Mouse (Mus musculus): ENCODE results near the gene Prkcg. TPM values are rescaled to one million over a fixed set of nuclear protein-coding genes. Genes with fewer than 3 reads are reported as not detected.
"Not testable (repeated sequence)": the region's sequence is repeated elsewhere in the genome, so short reads cannot be mapped to it uniquely, and the experiment has no call there.

The Prkcg gene
- total RNA-seq, 2 experiments from 2014 or later: not detected

DNA sequence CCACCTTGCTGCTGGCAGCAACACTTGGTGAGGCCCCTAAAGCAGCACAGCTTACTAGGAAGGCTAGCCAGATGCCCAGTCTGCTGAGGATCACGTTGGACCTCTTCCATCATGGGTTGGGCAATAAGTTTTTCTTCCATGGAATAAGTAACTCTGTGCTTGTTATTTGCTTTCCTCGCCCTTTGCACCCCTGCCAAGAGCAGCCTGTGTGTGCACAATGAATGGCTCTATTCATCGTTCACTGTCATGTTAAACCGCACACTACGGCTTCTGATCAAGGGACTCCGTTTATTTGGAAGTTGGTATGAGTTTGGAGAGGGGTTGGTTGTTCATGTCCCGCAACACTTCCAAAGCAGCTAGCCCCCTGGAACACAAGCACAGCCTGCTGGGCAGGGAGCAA is 1.8 kb upstream of the Prkcg start:
- no peak for ATAC-seq (replicated peaks; ENCODE audit: poor library complexity, severe bottlenecking)

GRCm38 (mm10) chr7:3290257-3291033 is 1.5 kb downstream of the Prkcg start:
- ATAC-seq (replicated peaks; ENCODE audit: poor library complexity, severe bottlenecking): peak; percentile 77

DNA sequence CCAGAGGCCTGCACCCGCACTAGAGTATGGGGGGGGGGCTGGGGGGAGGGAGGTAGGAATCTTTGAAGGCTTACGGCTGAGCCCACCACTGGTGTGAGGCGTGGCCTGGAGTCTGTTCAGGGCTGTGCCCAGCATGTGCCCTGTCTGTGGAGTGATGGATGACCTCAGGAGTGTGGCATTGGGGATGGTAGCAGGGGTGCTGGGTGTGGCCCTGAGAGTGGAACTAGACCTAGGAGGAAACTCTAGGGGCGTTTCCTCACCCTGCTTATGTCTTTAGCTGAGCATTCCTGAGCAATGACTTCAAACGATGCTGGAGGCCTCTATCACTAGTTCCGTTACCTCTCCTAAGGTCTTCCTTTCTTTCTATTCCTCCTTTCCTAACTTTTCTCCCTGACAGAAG is 2.2 kb downstream of the Prkcg start:
- peak; percentile 11 for ATAC-seq (replicated peaks; ENCODE audit: poor library complexity, severe bottlenecking)

- no peak for ATAC-seq (replicated peaks; ENCODE audit: poor library complexity, severe bottlenecking)
Observed at GRCm38 (mm10) chr7:3291764-3292163, 2.8 kb downstream of the Prkcg start.

DNA sequence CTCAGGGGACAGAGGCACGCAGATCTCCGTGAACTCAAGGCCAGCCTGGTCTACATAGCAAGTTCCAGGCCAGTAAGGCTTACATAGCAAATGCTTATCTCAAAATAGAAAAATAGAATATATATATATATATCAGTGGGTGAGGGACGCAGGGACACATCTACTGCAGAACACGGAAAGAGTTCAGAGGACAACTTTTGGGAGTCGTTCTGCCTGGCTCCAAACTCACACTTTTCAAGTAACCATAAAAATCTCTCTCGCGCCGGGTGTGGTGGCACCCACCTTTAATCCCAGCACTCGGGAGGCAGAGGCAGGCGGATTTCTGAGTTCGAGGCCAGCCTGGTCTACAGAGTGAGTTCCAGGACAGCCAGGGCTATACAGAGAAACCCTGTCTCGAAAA is 3.3 kb downstream of the Prkcg start:
- not testable (repeated sequence) for ATAC-seq (replicated peaks; ENCODE audit: poor library complexity, severe bottlenecking)

DNA sequence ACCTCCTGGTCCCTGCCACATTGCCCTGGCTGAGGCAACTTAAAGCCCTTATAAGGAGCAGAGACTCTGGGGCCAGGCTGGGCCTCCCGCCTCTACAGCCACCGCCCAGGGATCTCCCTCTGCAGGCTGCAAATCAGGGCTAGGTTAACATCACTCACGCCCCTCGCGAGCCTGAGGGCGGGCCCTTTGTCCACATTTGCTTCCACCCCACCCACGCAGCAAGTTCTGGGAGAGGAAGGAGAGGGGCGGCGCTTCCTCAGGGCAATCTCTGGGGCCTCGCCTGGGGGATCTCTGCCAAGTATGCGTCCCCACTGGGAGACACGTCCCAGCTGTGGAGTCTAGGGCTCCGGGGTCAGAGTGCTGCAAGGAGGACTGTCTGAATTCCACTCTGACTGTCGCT is 3.8 kb downstream of the Prkcg start:
- ATAC-seq (replicated peaks; ENCODE audit: poor library complexity, severe bottlenecking): peak; percentile 58

GRCm38 (mm10) chr7:3294794-3295193 is 5.8 kb downstream of the Prkcg start:
- ATAC-seq (replicated peaks; ENCODE audit: poor library complexity, severe bottlenecking): no peak

DNA sequence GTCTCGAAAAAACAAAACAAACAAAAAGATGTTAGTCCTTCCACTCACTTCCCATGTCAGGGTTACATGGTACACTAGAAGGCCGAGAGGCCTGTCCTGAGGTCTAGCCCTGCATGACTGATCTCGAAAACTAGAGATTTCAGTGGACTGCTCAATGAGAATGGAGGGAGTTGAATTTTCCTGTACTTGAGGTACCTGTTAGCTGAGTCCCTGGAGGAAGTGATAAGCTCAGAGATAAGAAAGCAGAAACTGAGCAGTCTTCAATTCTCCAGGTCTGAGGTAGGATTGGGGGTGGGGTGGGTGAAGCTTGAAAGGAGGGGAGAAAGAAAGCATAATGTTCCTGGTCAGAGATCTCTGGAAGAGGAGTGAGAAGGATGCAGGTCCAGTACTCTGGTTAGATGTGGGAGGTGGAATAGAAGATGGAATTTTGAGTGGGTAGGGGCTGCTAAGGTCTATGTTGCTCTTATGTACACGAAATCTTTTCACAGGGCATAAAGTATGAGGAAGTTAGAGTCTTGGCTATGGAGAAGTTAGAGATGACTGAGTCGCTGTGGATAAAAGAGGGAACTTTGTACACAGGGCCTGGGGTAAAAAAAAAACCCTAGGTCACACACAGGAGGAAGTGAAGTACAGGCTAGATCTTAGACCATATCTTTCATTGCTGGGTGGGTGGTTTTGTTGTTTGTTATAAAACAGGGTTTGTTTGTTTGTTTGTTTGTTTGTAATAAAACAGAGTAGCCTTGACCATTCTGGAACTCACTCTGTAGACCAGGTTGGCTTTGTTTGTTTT is 6.5 kb downstream of the Prkcg start:
- ATAC-seq (replicated peaks; ENCODE audit: poor library complexity, severe bottlenecking): peak; percentile 67

DNA sequence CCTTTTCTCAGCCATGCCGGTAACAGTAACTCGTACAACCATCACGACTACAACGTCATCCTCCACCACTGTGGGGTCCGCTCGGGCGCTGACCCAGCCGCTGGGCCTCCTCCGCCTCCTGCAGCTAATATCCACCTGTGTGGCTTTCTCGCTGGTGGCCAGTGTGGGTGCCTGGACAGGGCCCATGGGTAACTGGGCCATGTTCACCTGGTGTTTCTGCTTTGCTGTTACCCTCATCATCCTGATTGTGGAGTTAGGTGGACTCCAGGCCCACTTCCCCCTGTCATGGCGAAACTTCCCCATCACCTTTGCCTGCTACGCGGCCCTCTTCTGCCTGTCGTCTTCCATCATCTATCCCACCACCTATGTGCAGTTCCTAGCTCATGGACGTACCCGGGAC is 7.7 kb downstream of the Prkcg start:
- no peak for ATAC-seq (replicated peaks; ENCODE audit: poor library complexity, severe bottlenecking)

DNA sequence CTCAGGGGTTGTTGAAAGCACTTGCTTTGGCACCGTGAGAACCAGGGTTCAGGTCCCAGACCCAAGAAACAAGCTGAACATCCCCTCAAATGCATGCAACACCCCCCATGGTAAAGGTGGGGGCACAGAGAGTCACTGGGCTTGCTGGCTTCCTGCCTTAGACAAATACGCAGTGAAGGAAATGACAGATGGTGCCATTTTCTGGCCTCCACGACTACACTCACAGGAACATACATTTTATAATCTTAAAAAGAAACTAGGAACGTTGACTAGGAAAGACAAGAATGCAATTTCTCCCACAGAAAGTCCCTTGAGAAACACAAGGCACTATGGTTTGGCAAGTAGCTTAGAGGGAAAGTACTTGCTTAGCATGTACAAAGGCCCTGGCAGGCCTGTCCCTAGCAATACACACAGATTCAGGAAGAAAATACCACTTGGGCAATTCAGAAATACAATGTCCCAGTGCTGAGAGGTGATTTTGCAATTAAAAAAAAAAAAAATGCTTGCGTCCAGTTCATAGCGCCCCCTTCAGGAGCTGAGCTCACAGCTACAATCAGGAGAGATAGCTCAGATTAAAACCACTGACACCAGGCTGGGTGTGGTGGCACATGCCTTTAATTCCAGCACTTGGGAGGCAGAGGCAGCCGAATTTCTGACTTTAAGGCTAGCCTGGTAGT is 11.1 kb downstream of the Prkcg start:
- peak; percentile 37 for ATAC-seq (replicated peaks; ENCODE audit: poor library complexity, severe bottlenecking)

DNA sequence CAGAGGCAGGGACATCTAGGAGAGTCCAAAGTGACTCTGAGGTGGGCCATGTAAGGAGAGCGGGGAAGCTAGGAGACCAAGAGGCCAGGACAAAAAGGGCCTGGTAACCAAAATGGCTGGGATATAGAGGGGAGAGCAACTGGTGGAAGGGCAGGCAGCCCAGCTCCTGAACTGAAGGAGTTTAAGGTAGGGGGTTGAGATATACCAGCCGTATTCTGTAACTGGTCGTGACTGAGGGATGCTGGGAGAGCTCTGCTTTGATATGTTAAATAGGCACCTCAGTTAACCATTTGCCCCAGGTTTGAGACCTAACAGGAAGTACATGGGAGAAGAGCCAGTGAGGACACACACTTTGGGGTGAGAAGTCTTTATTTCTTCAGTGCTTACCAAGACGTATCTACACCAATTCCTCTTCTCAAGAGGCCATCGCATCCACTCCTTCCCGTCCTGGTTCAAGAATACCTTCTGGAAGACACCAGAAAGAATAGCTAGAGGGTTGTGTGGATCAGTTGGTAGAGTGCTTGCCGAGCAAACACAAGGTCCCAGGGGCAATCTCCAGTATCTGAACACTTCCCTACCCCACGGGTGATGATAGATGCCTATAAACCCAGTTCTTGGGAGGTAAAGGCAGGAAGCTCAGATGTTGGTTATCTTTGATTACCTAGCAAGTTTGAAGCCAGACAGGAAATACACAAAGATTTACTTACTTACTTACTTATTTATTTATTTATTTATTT is 12.1 kb downstream of the Prkcg start:
- no peak for ATAC-seq (replicated peaks; ENCODE audit: poor library complexity, severe bottlenecking)

DNA sequence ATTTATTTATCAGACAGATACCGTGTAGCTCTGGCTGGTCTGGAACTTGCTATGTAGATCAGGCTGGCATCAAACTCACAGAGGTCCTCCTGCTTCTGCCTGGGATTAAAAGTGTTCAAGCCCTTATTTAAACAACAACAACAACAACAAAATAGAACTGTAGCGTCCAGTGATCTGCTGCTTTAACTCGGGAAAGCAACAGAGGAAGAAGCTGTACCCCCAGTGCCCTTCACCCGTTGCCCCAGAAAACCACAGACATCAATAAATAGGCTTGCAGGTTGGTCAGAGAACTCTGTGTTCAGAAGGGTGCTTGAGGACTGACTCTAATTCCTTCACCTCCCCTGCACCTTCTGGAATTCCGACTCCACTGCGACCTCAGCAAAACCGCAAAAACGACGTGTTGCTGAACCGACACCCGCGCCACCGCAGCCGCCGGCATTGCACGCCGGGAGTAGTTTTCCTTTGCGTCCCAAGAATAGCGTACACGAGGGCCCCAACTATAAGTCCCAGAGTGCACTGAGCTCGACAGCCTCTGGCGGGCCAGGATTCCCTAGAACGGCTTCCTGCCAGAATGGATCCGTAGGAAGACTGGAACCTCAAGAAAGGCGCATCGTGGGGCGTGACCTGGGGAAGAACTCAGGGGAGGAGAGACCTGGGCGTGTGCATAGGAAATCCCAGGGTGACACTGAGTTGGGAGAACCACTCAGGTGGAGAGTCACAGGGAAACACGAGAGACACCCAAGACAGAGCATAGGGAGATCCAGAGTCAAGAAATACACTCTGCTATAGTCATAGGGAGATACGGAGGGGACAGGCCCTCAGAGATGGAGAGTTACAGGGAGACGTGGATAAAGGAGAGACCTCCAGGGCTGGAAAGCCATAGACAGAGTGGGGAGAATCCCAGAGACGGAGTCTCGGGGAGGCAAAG is 12.9 kb downstream of the Prkcg start:
- ATAC-seq (replicated peaks; ENCODE audit: poor library complexity, severe bottlenecking): no peak

- no peak for ATAC-seq (replicated peaks; ENCODE audit: poor library complexity, severe bottlenecking)
Observed at GRCm38 (mm10) chr7:3302556-3303275, 13.7 kb downstream of the Prkcg start.

- ATAC-seq (replicated peaks; ENCODE audit: poor library complexity, severe bottlenecking): peak; percentile 32
Observed at GRCm38 (mm10) chr7:3303276-3303781, 14.3 kb downstream of the Prkcg start.

GRCm38 (mm10) chr7:3303789-3304188 is 14.8 kb downstream of the Prkcg start:
- no peak for ATAC-seq (replicated peaks; ENCODE audit: poor library complexity, severe bottlenecking)

GRCm38 (mm10) chr7:3304298-3304697 is 15.3 kb downstream of the Prkcg start:
- ATAC-seq (replicated peaks; ENCODE audit: poor library complexity, severe bottlenecking): no peak; the same call in 1 of the 2 replicates

DNA sequence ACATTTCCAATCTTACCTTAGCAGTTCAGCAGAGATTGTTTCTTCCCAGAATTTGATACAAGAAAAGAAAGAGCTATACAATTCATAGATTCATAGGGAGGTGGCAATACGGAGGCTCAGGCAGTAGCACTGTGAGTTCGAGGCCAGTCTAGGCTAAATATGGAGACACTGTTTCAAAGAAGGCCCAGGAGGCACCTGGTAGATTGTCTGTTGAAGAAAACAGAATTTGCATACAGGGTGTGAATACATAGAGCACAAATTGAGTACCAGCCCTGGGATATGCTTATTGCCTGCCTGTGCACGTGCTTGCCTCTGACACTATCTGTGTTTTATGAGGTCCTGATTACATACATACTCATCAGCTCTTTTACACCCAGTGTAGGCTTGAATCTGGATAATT is 17.4 kb downstream of the Prkcg start:
- ATAC-seq (replicated peaks; ENCODE audit: poor library complexity, severe bottlenecking): no peak

DNA sequence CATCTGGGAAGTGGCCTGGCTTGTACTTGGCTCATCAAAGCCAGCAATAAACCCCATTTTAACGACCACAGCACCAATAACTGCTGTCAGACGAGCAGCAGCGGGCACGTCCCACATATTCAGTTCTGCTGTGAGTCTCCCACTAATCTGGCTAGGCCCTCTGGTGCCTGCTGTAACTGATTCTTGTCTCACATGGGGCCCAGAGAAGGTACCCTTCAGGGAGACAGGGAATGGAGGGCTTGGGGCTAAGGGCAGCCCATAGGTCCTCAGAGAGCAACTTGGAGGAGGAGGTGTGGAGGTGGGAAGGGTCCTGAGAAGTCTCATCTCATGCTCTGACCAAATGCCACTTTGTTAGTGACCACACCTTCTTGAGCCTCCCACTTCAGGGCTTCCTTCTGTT is 19.7 kb downstream of the Prkcg start:
- ATAC-seq (replicated peaks; ENCODE audit: poor library complexity, severe bottlenecking): no peak

GRCm38 (mm10) chr7:3310233-3310632 is 21.3 kb downstream of the Prkcg start:
- no peak for ATAC-seq (replicated peaks; ENCODE audit: poor library complexity, severe bottlenecking)
